Mouse (Mus musculus) midbrain, embryonic 13.5 days (tissue): ENCODE data around the gene Zfyve27. TPM values are rescaled to one million over a fixed set of nuclear protein-coding genes. Genes with fewer than 3 reads are reported as not detected.

ENCODE experiments used
- ATAC-seq: fragments of 200-750 bp; cut with Nextera tagmentation; 2 replicates; pipeline ENCODE4 v1.8.0; 2017; ENCODE audit warnings: mild to moderate bottlenecking, moderate TSS enrichment, moderate library complexity
- H3K27ac ChIP-seq: fragments of 300-500 bp; sonication (generic); 2 replicates; pipeline ENCODE4 v1.5.1; 2015; ENCODE audit warnings: inconsistent platforms, mild to moderate bottlenecking, moderate library complexity
- H3K27me3 ChIP-seq: fragments of 300-500 bp; sonication (generic); 2 replicates; pipeline ENCODE4 v1.6.1; 2015; ENCODE audit warnings: mild to moderate bottlenecking, inconsistent platforms
- H3K36me3 ChIP-seq: fragments of 300-500 bp; sonication (generic); 2 replicates; pipeline ENCODE4 v1.6.1; 2015; ENCODE audit warnings: mild to moderate bottlenecking, inconsistent platforms
- H3K4me1 ChIP-seq: fragments of 300-500 bp; sonication (generic); replicated peaks from 2 replicates; pipeline ENCODE4 v1.6.1; 2015; ENCODE audit warnings: inconsistent platforms
- H3K4me2 ChIP-seq: fragments of 300-500 bp; sonication (generic); replicated peaks from 2 replicates; pipeline ENCODE4 v1.6.1; 2015; ENCODE audit warnings: moderate library complexity, mild to moderate bottlenecking, inconsistent platforms
- H3K4me3 ChIP-seq: fragments of 300-500 bp; sonication (generic); replicated peaks from 2 replicates; pipeline ENCODE4 v1.5.1; 2015; ENCODE audit warnings: mild to moderate bottlenecking, inconsistent platforms
- H3K9ac ChIP-seq: fragments of 300-500 bp; sonication (generic); replicated peaks from 2 replicates; pipeline ENCODE4 v1.6.1; 2015; ENCODE audit warnings: mild to moderate bottlenecking, inconsistent platforms
- H3K9me3 ChIP-seq: fragments of 300-500 bp; sonication (generic); 2 replicates; pipeline ENCODE4 v1.6.1; 2016; ENCODE audit warnings: mild to moderate bottlenecking, inconsistent platforms
- WGBS: fragments of 180-500 bp; shearing (Covaris S2); methylation state at CpG from one replicate; pipeline ENCODE4 v1.1.7; 2015; 5-methylcytosine and 5-hydroxymethylcytosine counted together
- polyA plus RNA-seq: library from polyadenylated mRNA; unstranded; fragments of >200 nt; fragmentation: Nextera tagmentation; extraction: Ambion mirVana; gene quantifications from 2 replicates; pipeline ENCODE4 v1.2.1, GENCODE M21; 2015

The Zfyve27 gene
- polyA plus RNA-seq = 55.8 and 57.6 TPM in 2 replicates

DNA sequence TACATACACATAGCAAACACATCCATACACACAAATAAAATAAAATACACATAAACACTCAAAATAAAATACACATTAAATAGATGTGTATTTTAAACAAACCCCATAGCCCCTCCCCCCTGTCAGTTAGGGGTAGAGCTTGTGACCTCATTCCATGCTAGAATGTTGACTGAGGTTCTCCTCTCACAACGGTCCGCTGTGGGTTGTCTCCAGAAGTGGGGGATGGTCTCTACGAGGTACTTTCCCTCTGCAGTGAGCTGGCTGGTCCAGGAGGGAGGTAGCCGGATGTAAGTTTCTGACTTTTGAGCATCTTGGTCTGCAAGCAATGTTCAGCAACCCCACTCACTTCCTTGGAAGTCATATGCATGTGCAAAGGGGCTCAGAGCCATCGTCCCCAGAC lies at the start of gene Zfyve27:
Gene Zfyve27 (plus strand): TSS at position 188 of the 400 bp plus-strand sequence.
- no peaks in the 10 kb centered on the region for H3K9me3 ChIP-seq
- H3K4me3 ChIP-seq = no peak within 1 kb of the TSS
- no peak within 1 kb of the TSS for H3K9ac ChIP-seq
- ATAC-seq = no peak
- no peak within 1 kb of the TSS for H3K27ac ChIP-seq
- peaks cover 24% of the 10 kb centered on the region for H3K27me3 ChIP-seq
- H3K4me2 ChIP-seq = no peak within 1 kb of the TSS
- no peaks in the 10 kb centered on the region for H3K36me3 ChIP-seq
- 84% methylated on average over 5 of the region's 5 CpGs for WGBS
- no peaks in the 10 kb centered on the region for H3K4me1 ChIP-seq

DNA sequence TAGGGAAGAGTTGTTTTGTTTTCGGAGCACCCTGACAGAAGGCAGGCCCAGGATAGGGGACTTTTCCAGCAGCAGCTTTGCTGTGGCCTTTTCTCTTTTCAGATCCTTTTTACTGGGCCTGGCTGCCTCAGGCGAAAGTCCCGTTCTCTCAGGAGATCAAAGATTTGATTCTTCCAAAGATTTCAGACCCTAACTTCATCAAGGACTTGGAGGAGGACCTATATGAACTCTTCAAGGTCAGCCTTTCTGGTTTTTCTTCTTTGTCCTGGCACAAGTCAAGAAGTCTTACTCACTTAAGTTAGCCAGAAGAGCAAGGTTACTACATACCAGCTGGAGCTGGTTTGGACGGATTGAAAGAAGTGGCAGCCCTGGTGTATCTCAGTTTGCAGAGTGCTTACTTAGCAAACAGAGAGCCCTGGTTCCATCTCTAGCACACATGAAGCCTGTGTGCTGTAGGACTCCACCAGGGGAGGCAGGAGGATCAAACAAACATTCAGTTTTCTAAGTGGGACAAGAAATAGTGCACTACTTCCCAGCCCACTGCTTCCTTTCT lies 47.9 kb upstream of the Zfyve27 start:
- H3K36me3 ChIP-seq = peaks cover 74% of the 10 kb centered on the region
- no peaks in the 10 kb centered on the region for H3K9me3 ChIP-seq
- no peaks in the 10 kb centered on the region for H3K4me1 ChIP-seq
- H3K9ac ChIP-seq = no peak overlapping the region
- no peak overlapping the region for H3K4me3 ChIP-seq
- no peak for ATAC-seq
- no peak overlapping the region for H3K4me2 ChIP-seq
- WGBS = 94% methylated on average over 4 of the region's 4 CpGs
- H3K27ac ChIP-seq = no peak overlapping the region
- H3K27me3 ChIP-seq = no peaks in the 10 kb centered on the region

- ATAC-seq = no peak
- Histone ChIP-seq H3K4me3 (no peak overlapping the region), H3K36me3 (peaks cover 89% of the 10 kb centered on the region), H3K27me3 (no peaks in the 10 kb centered on the region), H3K4me2 (no peak overlapping the region), H3K9ac (no peak overlapping the region), H3K9me3 (no peaks in the 10 kb centered on the region), H3K27ac (no peak overlapping the region), H3K4me1 (no peaks in the 10 kb centered on the region)
- WGBS = 98% methylated on average over 9 of the region's 9 CpGs
These were observed 45.6 kb upstream of the Zfyve27 start for GRCm38 (mm10) chr19:42118142-42118541.

GRCm38 (mm10) chr19:42118596-42118995 lies 45.2 kb upstream of the Zfyve27 start:
- WGBS = 95% methylated on average over 5 of the region's 5 CpGs
- H3K9ac ChIP-seq = no peak overlapping the region
- no peaks in the 10 kb centered on the region for H3K4me1 ChIP-seq
- H3K4me3 ChIP-seq = no peak overlapping the region
- no peak for ATAC-seq
- no peak overlapping the region for H3K27ac ChIP-seq
- H3K4me2 ChIP-seq = no peak overlapping the region
- H3K36me3 ChIP-seq = peaks cover 89% of the 10 kb centered on the region
- H3K27me3 ChIP-seq = no peaks in the 10 kb centered on the region
- H3K9me3 ChIP-seq = no peaks in the 10 kb centered on the region

DNA sequence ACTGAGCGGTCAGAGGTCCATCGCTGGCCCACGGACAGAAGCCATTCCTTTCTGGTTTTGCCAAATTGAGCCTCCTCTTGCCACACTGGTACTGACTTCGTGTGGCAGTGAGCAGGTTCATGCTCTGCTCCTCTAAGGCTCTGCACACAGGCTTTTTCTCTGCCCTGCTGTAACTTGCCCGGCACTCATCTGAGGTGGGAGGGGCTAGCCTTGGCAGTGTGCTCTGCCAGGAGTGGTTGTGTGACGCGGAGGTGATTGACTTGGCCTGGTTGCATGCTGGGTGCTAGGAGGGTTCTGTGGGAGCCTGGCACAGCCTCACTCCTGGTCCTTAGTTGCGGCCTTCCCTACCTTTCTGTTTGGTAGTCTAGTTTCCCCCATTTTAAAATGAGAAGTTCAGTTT lies 43.3 kb upstream of the Zfyve27 start:
- Histone ChIP-seq H3K9ac (no peak overlapping the region), H3K27me3 (no peaks in the 10 kb centered on the region), H3K36me3 (peaks cover 86% of the 10 kb centered on the region), H3K4me2 (no peak overlapping the region), H3K4me1 (no peaks in the 10 kb centered on the region), H3K9me3 (no peaks in the 10 kb centered on the region), H3K27ac (no peak overlapping the region), H3K4me3 (no peak overlapping the region)
- WGBS = 91% methylated on average over 8 of the region's 8 CpGs
- no peak for ATAC-seq

DNA sequence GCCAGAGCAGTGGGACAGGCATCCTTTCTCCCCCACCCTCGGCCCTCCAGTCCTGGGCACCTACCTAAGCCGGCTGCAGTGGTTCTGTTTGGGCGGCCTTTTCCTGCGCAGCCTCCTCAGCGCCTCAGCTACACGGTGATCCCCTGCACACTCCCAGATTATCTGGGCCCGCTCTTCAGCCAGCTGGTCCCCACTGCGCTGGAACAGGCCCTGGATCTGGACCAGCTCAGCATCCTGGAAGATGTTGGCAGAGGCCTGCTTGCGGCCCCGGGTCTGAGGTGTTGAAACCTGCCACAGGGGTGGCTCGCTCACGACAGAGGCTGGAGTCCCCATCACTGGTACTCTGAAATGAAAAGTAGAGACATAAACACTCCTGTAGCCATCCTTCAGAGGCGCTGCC lies 39.1 kb upstream of the Zfyve27 start:
- peaks cover 16% of the 10 kb centered on the region for H3K4me1 ChIP-seq
- no peak overlapping the region for H3K27ac ChIP-seq
- H3K9ac ChIP-seq = no peak overlapping the region
- no peak for ATAC-seq
- no peak overlapping the region for H3K4me2 ChIP-seq
- H3K4me3 ChIP-seq = no peak overlapping the region
- peaks cover 13% of the 10 kb centered on the region for H3K27me3 ChIP-seq
- H3K9me3 ChIP-seq = no peaks in the 10 kb centered on the region
- WGBS = 88% methylated on average over 13 of the region's 13 CpGs
- peaks cover 50% of the 10 kb centered on the region for H3K36me3 ChIP-seq

DNA sequence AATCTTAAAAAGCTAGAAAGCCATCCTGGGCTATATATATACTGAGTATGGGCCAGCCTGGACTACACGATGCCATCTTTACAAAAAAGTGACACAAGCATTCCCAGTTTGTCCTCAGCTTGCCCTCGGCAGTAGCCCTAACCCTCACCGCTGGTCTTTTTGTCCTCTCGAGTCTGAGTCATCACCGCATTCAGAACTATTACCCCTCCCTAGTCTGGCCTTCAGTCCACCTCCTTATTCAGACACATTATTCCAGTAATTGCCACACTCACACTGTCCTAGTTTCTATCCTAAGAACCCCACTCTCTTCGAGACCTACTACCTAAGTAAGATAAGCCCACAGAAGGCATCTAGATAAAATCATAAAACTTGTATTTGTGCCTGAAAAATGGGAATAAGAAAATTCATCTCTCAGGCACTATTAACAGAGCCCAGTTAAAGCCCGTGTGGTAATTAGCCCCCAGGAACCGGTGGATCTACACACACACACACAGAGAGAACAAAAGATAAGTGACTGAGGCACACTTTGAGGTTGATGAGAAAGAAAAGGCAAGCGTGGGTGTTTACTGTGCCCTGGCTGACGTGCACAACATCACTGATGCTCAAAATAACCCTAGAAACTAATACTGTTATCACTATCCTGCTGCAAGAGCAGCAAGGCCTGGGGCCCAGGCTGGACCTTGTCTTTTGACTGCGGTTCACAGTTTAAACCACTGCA lies 38.1 kb upstream of the Zfyve27 start:
- no peak overlapping the region for H3K4me3 ChIP-seq
- H3K36me3 ChIP-seq = peaks cover 41% of the 10 kb centered on the region
- no peak overlapping the region for H3K4me2 ChIP-seq
- no peak overlapping the region for H3K27ac ChIP-seq
- WGBS = 83% methylated on average over 11 of the region's 11 CpGs
- H3K9me3 ChIP-seq = no peaks in the 10 kb centered on the region
- no peak for ATAC-seq
- no peak overlapping the region for H3K9ac ChIP-seq
- peaks cover 13% of the 10 kb centered on the region for H3K27me3 ChIP-seq
- peaks cover 19% of the 10 kb centered on the region for H3K4me1 ChIP-seq

- Histone ChIP-seq H3K4me1 (peaks cover 19% of the 10 kb centered on the region), H3K36me3 (peaks cover 35% of the 10 kb centered on the region), H3K4me2 (no peak overlapping the region), H3K4me3 (no peak overlapping the region), H3K9ac (no peak overlapping the region), H3K9me3 (no peaks in the 10 kb centered on the region), H3K27me3 (peaks cover 13% of the 10 kb centered on the region), H3K27ac (no peak overlapping the region)
- 91% methylated on average over 6 of the region's 6 CpGs for WGBS
- no peak for ATAC-seq
These were observed 37.5 kb upstream of the Zfyve27 start for GRCm38 (mm10) chr19:42126219-42126605.

DNA sequence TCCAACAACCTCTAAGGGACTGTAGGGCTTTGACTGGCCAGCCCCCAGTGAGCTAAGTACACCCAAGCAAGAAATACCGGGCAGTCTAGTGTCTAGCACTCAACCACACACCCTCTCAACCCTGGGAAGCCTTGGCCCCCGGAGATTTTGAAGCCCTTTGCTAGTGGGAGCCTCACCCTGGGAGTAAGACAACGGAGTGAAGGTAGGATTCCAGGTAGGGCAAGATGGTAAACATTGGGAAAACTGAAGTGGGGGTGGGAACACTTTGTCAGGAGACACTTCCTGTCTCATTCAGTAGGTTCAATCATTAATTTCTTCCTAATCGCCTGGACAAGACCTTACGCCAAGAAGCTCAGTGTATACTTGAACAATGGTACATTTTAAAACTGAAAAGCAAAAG lies 36.7 kb upstream of the Zfyve27 start:
- WGBS = 93% methylated on average over 5 of the region's 5 CpGs
- no peak overlapping the region for H3K9ac ChIP-seq
- H3K4me3 ChIP-seq = no peak overlapping the region
- no peak overlapping the region for H3K4me2 ChIP-seq
- ATAC-seq = no peak
- peaks cover 27% of the 10 kb centered on the region for H3K36me3 ChIP-seq
- peaks cover 19% of the 10 kb centered on the region for H3K4me1 ChIP-seq
- H3K27me3 ChIP-seq = peaks cover 13% of the 10 kb centered on the region
- H3K27ac ChIP-seq = no peak overlapping the region
- H3K9me3 ChIP-seq = no peaks in the 10 kb centered on the region

GRCm38 (mm10) chr19:42128052-42128740 lies 35.6 kb upstream of the Zfyve27 start:
- Histone ChIP-seq H3K4me2 (peak overlapping the region; percentile 93), H3K27me3 (peaks cover 13% of the 10 kb centered on the region), H3K9me3 (no peaks in the 10 kb centered on the region), H3K27ac (no peak overlapping the region), H3K4me3 (peak overlapping the region; percentile 60), H3K9ac (peak overlapping the region; percentile 73), H3K36me3 (peaks cover 17% of the 10 kb centered on the region), H3K4me1 (peaks cover 19% of the 10 kb centered on the region)
- WGBS = 5% methylated on average over 23 of the region's 23 CpGs
- ATAC-seq = peak; percentile 1; the same call in 1 of the 2 replicates

GRCm38 (mm10) chr19:42128787-42129508 lies 34.8 kb upstream of the Zfyve27 start, which contains the start of gene Avpi1:
Gene Avpi1 (minus strand): TSS chr19:42129059.
- ATAC-seq = peak; percentile 96
- no peaks in the 10 kb centered on the region for H3K9me3 ChIP-seq
- peaks cover 19% of the 10 kb centered on the region for H3K4me1 ChIP-seq
- H3K36me3 ChIP-seq = peaks cover 11% of the 10 kb centered on the region
- H3K4me3 ChIP-seq = peak within 1 kb of the TSS; percentile 60
- peak within 1 kb of the TSS; percentile 19; the same call in 1 of the 2 replicates for H3K27ac ChIP-seq
- H3K27me3 ChIP-seq = peaks cover 13% of the 10 kb centered on the region
- WGBS = under 1% methylated on average over 52 of the region's 54 CpGs
- peak within 1 kb of the TSS; percentile 73 for H3K9ac ChIP-seq
- H3K4me2 ChIP-seq = peak within 1 kb of the TSS; percentile 93
